Mouse (Mus musculus) hematopoietic multipotent progenitor cell, adult 10-12 weeks (in vitro differentiated cells): ENCODE results near the gene Zfp275. TPM values are rescaled to one million over a fixed set of nuclear protein-coding genes. Genes with fewer than 3 reads are reported as not detected.

Source experiments
- polyA plus RNA-seq: library from polyadenylated mRNA; stranded (reverse); fragments of >175 nt; gene quantifications from 2 replicates; pipeline ENCODE4 v1.2.3, GENCODE M21; 2012; ENCODE audit warnings: low replicate concordance

Zfp275 gene
- 5.2 and 6.1 TPM in 2 replicates for polyA plus RNA-seq

DNA sequence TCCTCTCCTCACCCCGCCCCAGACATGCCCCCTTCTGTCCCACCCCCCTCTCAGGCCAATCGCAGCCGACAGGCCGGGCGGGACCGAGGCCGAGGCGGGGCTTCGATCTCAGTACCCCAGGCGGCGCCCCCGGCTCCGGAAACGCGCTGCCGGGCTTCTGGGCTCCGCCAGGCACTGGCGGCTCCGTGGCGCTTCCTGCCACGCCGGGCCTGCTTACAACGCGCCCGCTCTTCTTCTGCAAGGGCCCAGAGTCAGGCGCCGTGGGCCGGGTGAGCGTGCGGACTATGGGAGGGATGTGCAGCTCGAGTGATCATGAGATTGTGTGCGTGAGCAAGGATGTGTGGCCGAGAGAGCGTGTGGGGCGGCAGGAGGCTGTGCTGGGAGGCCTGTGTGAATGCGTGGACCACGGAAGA is at the start of gene Zfp275:
Zfp275 (plus strand) TSS at position 139 of the 413 bp plus-strand sequence.

DNA sequence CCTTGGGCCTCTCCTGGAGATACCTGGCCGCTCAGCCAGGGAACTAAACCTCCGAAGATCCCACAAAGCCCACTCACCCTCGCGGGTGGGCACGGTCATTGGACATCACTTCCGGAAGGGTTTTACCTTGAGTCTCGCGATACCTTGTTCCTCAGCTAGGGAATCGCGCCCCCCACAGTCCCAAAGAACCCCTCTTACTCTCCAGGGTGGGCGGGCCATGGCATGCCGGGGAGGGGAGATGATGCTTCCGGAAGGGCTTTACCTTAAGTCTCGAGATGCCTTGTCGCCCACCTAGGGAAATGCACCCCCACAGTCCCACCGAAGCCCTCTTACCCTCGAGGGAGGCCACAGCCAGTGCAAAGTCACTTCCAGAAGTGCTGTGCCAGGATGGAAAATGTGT is 49.5 kb upstream of the Zfp275 start, which contains the start of the genes Xlr5a and Xlr5c:
Xlr5a (minus strand) TSS at position 101 of the 400 bp plus-strand sequence.
Xlr5c (minus strand) TSS at position 101 of the 400 bp plus-strand sequence.

DNA sequence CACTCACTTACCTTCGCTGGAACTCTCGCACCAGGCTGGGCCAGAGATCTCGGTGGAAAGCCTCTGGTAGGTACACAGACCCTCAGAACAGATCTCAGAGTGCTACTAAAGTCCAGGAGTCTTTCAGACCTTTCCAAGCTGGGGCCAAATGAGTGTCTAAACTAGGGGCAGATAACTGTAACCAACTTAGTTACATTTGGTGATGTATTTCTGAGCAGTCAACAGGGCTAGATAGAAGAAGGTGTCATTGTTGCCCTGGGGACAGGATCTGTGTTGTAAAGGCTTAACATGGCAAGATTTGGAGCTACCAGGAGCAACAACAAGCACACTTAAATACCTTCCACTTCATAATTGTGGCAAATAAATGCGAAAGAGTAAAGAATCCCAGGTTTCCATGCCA is 5.7 kb upstream of the Zfp275 start, which contains the start of gene Gm45015:
Gm45015 (minus strand) TSS at position 101 of the 400 bp plus-strand sequence.

DNA sequence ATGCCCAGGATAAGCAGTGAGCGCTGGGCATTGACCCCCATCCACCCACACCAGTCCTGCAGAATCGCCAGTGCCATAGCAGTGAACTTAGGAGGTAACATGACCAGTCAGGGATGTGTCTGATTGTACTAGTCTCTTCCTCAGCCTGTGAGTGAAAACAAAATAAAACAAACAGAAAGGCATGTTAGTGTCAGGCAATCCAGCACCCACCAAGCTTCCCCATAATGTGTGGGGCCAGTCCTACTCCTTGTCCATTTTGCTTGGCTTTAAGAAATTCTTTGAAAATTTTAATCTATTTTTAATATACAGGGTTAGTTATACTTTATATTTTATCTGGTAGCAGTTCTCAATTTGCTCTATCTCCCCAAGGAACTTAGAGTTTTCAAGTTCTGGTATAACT is 56.2 kb downstream of the Zfp275 start, which contains the start of gene Gm18336:
Gm18336 (minus strand) TSS at position 101 of the 400 bp plus-strand sequence.

Other genes with a start within 250 kb of the Zfp275 start
- not detected in 2 replicates for gene Xlr3a, start 245.5 kb upstream of the Zfp275 start, polyA plus RNA-seq
- 0.04 TPM in 1 of 2 replicates, not detected in the other for gene Gm14685, start 225.6 kb upstream of the Zfp275 start, polyA plus RNA-seq
- gene Xlr5b, start 193.8 kb upstream of the Zfp275 start, polyA plus RNA-seq = not detected in 2 replicates
- not detected in 2 replicates for gene DXBay18, start 193.2 kb upstream of the Zfp275 start, polyA plus RNA-seq
- not detected in 2 replicates for gene Spin2d, start 165.6 kb upstream of the Zfp275 start, polyA plus RNA-seq
- not detected in 2 replicates for gene Xlr3b, start 150.4 kb upstream of the Zfp275 start, polyA plus RNA-seq
- 2.9 and 7.0 TPM in 2 replicates for gene Xlr4b, start 128.3 kb upstream of the Zfp275 start, polyA plus RNA-seq
- 20.1 and 52.4 TPM in 2 replicates for gene F8a, start 114.3 kb upstream of the Zfp275 start, polyA plus RNA-seq
- gene Xlr4c, start 99.5 kb upstream of the Zfp275 start, polyA plus RNA-seq = 0.91 and 2.7 TPM in 2 replicates
- gene Xlr3c, start 77.2 kb upstream of the Zfp275 start, polyA plus RNA-seq = not detected in 2 replicates
- not detected in 2 replicates for gene Xlr5a, start 49.6 kb upstream of the Zfp275 start, polyA plus RNA-seq
- not detected in 2 replicates for gene Xlr5c, start 49.6 kb upstream of the Zfp275 start, polyA plus RNA-seq
- not detected in 2 replicates for gene Gm45015, start 5.8 kb upstream of the Zfp275 start, polyA plus RNA-seq
- gene Gm18336, start 56.1 kb downstream of the Zfp275 start, polyA plus RNA-seq = not detected in 2 replicates
- 0.02 TPM in 1 of 2 replicates, not detected in the other for gene Zfp92, start 68.5 kb downstream of the Zfp275 start, polyA plus RNA-seq
- not detected in 2 replicates for gene Trex2, start 92.7 kb downstream of the Zfp275 start, polyA plus RNA-seq
- gene Haus7, start 116.4 kb downstream of the Zfp275 start, polyA plus RNA-seq = 1.4 and 2.4 TPM in 2 replicates
- gene Bgn, start 141.0 kb downstream of the Zfp275 start, polyA plus RNA-seq = 0.34 and 5.0 TPM in 2 replicates
- gene Atp2b3, start 160.5 kb downstream of the Zfp275 start, polyA plus RNA-seq = not detected in 2 replicates